Mouse (Mus musculus) liver, postnatal 0 days (tissue): ENCODE measurements at regions not wholly inside any gene's neighbourhood (a gene's known extent, or its start where the extent isn't known, plus 50 kb on each side); places are given as distances from the start of the nearest gene placed in this dataset. TPM values are rescaled to one million over a fixed set of nuclear protein-coding genes. Genes with fewer than 3 reads are reported as not detected.

Experiments used
- ATAC-seq: fragments of 200-750 bp; cut with Nextera tagmentation; 2 replicates; pipeline ENCODE4 v1.8.0; 2017; ENCODE audit warnings: mild to moderate bottlenecking, moderate library complexity
- DNase-seq: peaks from one replicate; pipeline ENCODE4 v3.0.0-alpha.2; 2016
- H3K27ac ChIP-seq: fragments of 300-500 bp; sonication (generic); 2 replicates; pipeline ENCODE4 v1.5.1; 2014; ENCODE audit warnings: antibody characterized with exemption, moderate library complexity, mild to moderate bottlenecking, low read depth
- H3K27me3 ChIP-seq: fragments of 300-500 bp; sonication (generic); 2 replicates; pipeline ENCODE4 v1.6.1; 2014; ENCODE audit warnings: low read length, control low read depth, mixed read lengths; ENCODE audit not compliant: insufficient read depth
- H3K36me3 ChIP-seq: fragments of 300-500 bp; sonication (generic); replicated peaks from 2 replicates; pipeline ENCODE4 v1.6.1; 2014; ENCODE audit warnings: mild to moderate bottlenecking, control low read depth, low read length, moderate library complexity, mixed read lengths; ENCODE audit not compliant: insufficient read depth
- H3K4me1 ChIP-seq: fragments of 300-500 bp; sonication (generic); 2 replicates; pipeline ENCODE4 v1.6.1; 2014; ENCODE audit warnings: antibody characterized with exemption, mild to moderate bottlenecking, control low read depth; ENCODE audit not compliant: insufficient read depth
- H3K4me2 ChIP-seq: fragments of 300-500 bp; sonication (generic); 2 replicates; pipeline ENCODE4 v1.6.1; 2014; ENCODE audit warnings: low read depth, mild to moderate bottlenecking, low read length, moderate library complexity, mixed read lengths
- H3K4me3 ChIP-seq: fragments of 300-500 bp; sonication (generic); 2 replicates; pipeline ENCODE4 v1.5.1; 2014; ENCODE audit warnings: low read depth, low read length
- H3K9ac ChIP-seq: fragments of 300-500 bp; sonication (generic); replicated peaks from 2 replicates; pipeline ENCODE4 v1.6.1; 2014; ENCODE audit warnings: mild to moderate bottlenecking, moderate library complexity
- H3K9me3 ChIP-seq: fragments of 300-500 bp; sonication (generic); 2 replicates; pipeline ENCODE4 v1.6.1; 2016; ENCODE audit warnings: mild to moderate bottlenecking, control low read depth, low read length, mixed read lengths
- CTCF ChIP-seq: sonication (generic); IDR thresholded peaks from 2 replicates; pipeline ENCODE4 v1.5.1; 2016; ENCODE audit warnings: antibody characterized with exemption, low read depth
- EP300 ChIP-seq: IDR thresholded peaks from 2 replicates; pipeline ENCODE4 v1.6.1; 2016; ENCODE audit warnings: antibody characterized with exemption, low read depth, mild to moderate bottlenecking
- WGBS: fragments of 180-500 bp; shearing (Covaris S2); extraction: QIAGEN DNeasy Blood & Tissue Kit; methylation state at CpG from one replicate; pipeline ENCODE4 v1.1.7; 2014; ENCODE audit not compliant: insufficient replicate concordance; 5-methylcytosine and 5-hydroxymethylcytosine counted together
- microRNA-seq: library from miRNA; unstranded; fragments of <30 nt; microRNA quantifications from one replicate; pipeline ENCODE4, GENCODE M21; 2016

GRCm38 (mm10) chr3:115497420-115497819, 217.5 kb downstream of the S1pr1 start:
- no peaks in the 10 kb centered on the region for H3K4me1 ChIP-seq
- TF ChIP-seq EP300: no peak
- TF ChIP-seq CTCF: no peak
- no peak overlapping the region for H3K4me3 ChIP-seq
- no peak overlapping the region for H3K27ac ChIP-seq
- H3K36me3 ChIP-seq: no peaks in the 10 kb centered on the region
- DNase-seq: no peak
- H3K9me3 ChIP-seq: no peaks in the 10 kb centered on the region
- 75% methylated on average over 1 of the region's 1 CpGs for WGBS
- no peak overlapping the region for H3K4me2 ChIP-seq
- ATAC-seq: no peak
- no peaks in the 10 kb centered on the region for H3K27me3 ChIP-seq
- no peak overlapping the region for H3K9ac ChIP-seq

- H3K36me3 ChIP-seq: no peaks in the 10 kb centered on the region
- DNase-seq: no peak
- no peak for ATAC-seq
- 67% methylated on average over 3 of the region's 3 CpGs for WGBS
- H3K4me1 ChIP-seq: no peaks in the 10 kb centered on the region
- no peak overlapping the region for H3K4me2 ChIP-seq
- no peaks in the 10 kb centered on the region for H3K27me3 ChIP-seq
- H3K4me3 ChIP-seq: no peak overlapping the region
- no peak overlapping the region for H3K9ac ChIP-seq
- TF ChIP-seq EP300 (no peak), CTCF (no peak)
- H3K9me3 ChIP-seq: no peaks in the 10 kb centered on the region
- no peak overlapping the region for H3K27ac ChIP-seq
Measured at GRCm38 (mm10) chr3:115496110-115496509, 218.8 kb downstream of the S1pr1 start.

GRCm38 (mm10) chr3:115495692-115496091, 219.2 kb downstream of the S1pr1 start:
- ATAC-seq (no peak), DNase-seq (no peak)
- H3K4me3 ChIP-seq: no peak overlapping the region
- H3K4me2 ChIP-seq: no peak overlapping the region
- H3K27me3 ChIP-seq: no peaks in the 10 kb centered on the region
- H3K27ac ChIP-seq: no peak overlapping the region
- H3K9ac ChIP-seq: no peak overlapping the region
- TF ChIP-seq CTCF: no peak
- no peak for TF ChIP-seq EP300
- no peaks in the 10 kb centered on the region for H3K4me1 ChIP-seq
- H3K36me3 ChIP-seq: no peaks in the 10 kb centered on the region
- no peaks in the 10 kb centered on the region for H3K9me3 ChIP-seq

DNA sequence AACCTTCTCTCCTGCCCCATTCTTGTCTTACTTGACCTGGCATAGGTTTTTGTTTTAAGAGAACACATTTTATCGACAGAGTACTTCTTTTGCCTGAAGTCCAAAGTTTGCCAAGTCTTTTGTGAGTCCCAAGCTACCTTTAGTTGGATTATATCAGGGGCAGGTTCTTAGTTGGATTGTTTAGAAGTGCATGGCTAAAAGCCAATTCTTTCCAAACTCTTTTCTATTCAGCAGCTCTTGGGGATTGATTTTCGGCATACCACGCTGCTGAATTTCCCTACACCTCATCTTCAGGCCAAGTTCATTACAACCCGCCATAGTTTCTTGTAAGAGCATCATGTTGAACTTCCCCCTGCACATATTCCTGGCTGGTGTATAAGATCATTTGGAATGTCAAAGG, 245.9 kb downstream of the S1pr1 start:
- no peak overlapping the region for H3K4me3 ChIP-seq
- H3K27me3 ChIP-seq: no peaks in the 10 kb centered on the region
- 82% methylated on average over 4 of the region's 4 CpGs for WGBS
- H3K27ac ChIP-seq: no peak overlapping the region
- no peaks in the 10 kb centered on the region for H3K9me3 ChIP-seq
- ATAC-seq (no peak), DNase-seq (no peak)
- no peaks in the 10 kb centered on the region for H3K36me3 ChIP-seq
- H3K4me2 ChIP-seq: no peak overlapping the region
- H3K4me1 ChIP-seq: no peaks in the 10 kb centered on the region
- H3K9ac ChIP-seq: no peak overlapping the region
- no peak for TF ChIP-seq CTCF
- TF ChIP-seq EP300: no peak

- H3K4me2 ChIP-seq: no peak overlapping the region
- no peak overlapping the region for H3K4me3 ChIP-seq
- H3K9ac ChIP-seq: no peak overlapping the region
- TF ChIP-seq EP300 (no peak), CTCF (no peak)
- no peak for DNase-seq
- ATAC-seq: no peak
- H3K36me3 ChIP-seq: no peaks in the 10 kb centered on the region
- no peaks in the 10 kb centered on the region for H3K9me3 ChIP-seq
- no peak overlapping the region for H3K27ac ChIP-seq
- H3K27me3 ChIP-seq: no peaks in the 10 kb centered on the region
- WGBS: 57% methylated on average over 2 of the region's 2 CpGs
- H3K4me1 ChIP-seq: no peaks in the 10 kb centered on the region
Measured at GRCm38 (mm10) chr3:115467850-115468249, 247.0 kb downstream of the S1pr1 start.

- Histone ChIP-seq H3K27ac (no peak overlapping the region), H3K27me3 (no peaks in the 10 kb centered on the region), H3K4me2 (no peak overlapping the region), H3K9ac (no peak overlapping the region), H3K4me1 (no peaks in the 10 kb centered on the region), H3K4me3 (no peak overlapping the region), H3K36me3 (no peaks in the 10 kb centered on the region), H3K9me3 (no peaks in the 10 kb centered on the region)
- no peak for DNase-seq
- TF ChIP-seq CTCF (no peak), EP300 (no peak)
- 67% methylated on average over 3 of the region's 3 CpGs for WGBS
- ATAC-seq: no peak
Measured at GRCm38 (mm10) chr3:115462623-115463022, 252.2 kb downstream of the S1pr1 start.

Small RNAs in the stretch of these regions (microRNA-seq; reads per million reads assigned to microRNA genes)
- not detected for gene Gm25347
